Mouse (Mus musculus): Measurements from ENCODE around the gene 3300002I08Rik. TPM values are rescaled to one million over a fixed set of nuclear protein-coding genes. Genes with fewer than 3 reads are reported as not detected.

3300002I08Rik gene
- polyA plus RNA-seq (2012; rRNA removed): 0.28 and 0.37 TPM in 2 replicates

DNA sequence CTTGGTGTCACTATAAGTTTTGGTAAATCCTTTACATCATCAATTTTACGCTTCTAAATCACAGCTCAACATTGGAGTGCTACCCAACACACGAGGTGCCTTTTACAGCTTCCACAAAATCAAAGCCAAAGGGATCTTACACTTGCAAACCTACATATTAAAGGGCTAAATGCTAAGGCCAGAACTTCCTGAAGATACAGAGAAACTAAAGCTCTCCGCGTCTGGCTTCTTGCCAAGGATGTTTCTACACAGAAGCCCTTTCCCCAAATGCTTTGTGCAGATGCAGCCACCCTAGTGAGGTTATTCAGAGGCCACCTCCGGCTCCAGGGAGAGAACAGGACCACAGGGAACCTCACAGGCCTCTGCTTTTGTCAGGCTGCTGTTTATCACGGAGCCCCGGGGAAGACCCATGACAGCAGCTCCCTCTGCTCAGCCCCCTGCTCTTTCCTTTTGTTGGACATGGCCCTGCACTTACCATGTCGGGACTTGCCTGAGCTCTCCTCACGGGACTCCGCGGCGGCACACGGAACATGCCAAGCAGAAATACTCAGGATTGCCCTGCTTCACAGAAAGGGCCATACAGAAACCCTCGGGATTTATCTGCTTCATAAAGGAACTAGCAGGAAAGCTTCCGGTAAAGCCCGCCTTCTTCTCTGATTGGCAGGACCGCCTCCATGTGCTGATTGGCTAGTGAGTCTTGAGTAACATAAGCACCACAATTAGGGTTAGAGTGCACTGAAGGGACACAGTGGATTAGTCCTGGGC lies at the start of gene 3300002I08Rik:
Gene 3300002I08Rik, minus strand, starts transcription at position 653 of the 765 bp plus-strand sequence.

GRCm38 (mm10) chr2:150323402-150323801 lies 39.2 kb downstream of the 3300002I08Rik start, which contains the start of gene Gm10130:
Gene Gm10130, plus strand, starts transcription at chr2:150323702.

Other genes starting within 250 kb of the 3300002I08Rik start
- 1.2 TPM in 2 replicates for gene Zfp120, start 226.1 kb downstream of the 3300002I08Rik start, polyA plus RNA-seq (2012; rRNA removed)
- not detected in 2 replicates for gene Gm10770, start 183.1 kb downstream of the 3300002I08Rik start, polyA plus RNA-seq (2012; rRNA removed)
- 0.04 TPM in 1 of 2 replicates, not detected in the other for gene Gm14139, start 181.0 kb downstream of the 3300002I08Rik start, polyA plus RNA-seq (2012; rRNA removed)
- 0.32 and 0.34 TPM in 2 replicates for gene Zfp937, start 144.7 kb downstream of the 3300002I08Rik start, polyA plus RNA-seq (2012; rRNA removed)
- 0.43 and 0.53 TPM in 2 replicates for gene Gm21994, start 107.2 kb downstream of the 3300002I08Rik start, polyA plus RNA-seq (2012; rRNA removed)
- not detected in 2 replicates for gene Gm14124, start 105.2 kb downstream of the 3300002I08Rik start, polyA plus RNA-seq (2012; rRNA removed)
- not detected in 2 replicates for gene Gm10130, start 39.1 kb downstream of the 3300002I08Rik start, polyA plus RNA-seq (2012; rRNA removed)
- gene Zfp442, start 88.7 kb upstream of the 3300002I08Rik start, polyA plus RNA-seq (2012; rRNA removed): 0.22 and 0.27 TPM in 2 replicates
- 0.02 TPM in 1 of 2 replicates, not detected in the other for gene Zfp345, start 122.3 kb upstream of the 3300002I08Rik start, polyA plus RNA-seq (2012; rRNA removed)
- gene Cst7, start 207.7 kb upstream of the 3300002I08Rik start, polyA plus RNA-seq (2012; rRNA removed): 5.6 and 5.9 TPM in 2 replicates
- 29.0 and 33.5 TPM in 2 replicates for gene Apmap, start 245.8 kb upstream of the 3300002I08Rik start, polyA plus RNA-seq (2012; rRNA removed)